Mouse (Mus musculus): Measurements from ENCODE around the gene Lrrc23. TPM values are rescaled to one million over a fixed set of nuclear protein-coding genes. Genes with fewer than 3 reads are reported as not detected.

Gene Lrrc23
- 0.09 TPM in 1 of 2 replicates, not detected in the other for polyA plus RNA-seq (2012; rRNA removed)
- not detected in 2 replicates for polyA plus RNA-seq (2014; fragmentation: Nextera tagmentation; extraction: Ambion mirVana)

DNA sequence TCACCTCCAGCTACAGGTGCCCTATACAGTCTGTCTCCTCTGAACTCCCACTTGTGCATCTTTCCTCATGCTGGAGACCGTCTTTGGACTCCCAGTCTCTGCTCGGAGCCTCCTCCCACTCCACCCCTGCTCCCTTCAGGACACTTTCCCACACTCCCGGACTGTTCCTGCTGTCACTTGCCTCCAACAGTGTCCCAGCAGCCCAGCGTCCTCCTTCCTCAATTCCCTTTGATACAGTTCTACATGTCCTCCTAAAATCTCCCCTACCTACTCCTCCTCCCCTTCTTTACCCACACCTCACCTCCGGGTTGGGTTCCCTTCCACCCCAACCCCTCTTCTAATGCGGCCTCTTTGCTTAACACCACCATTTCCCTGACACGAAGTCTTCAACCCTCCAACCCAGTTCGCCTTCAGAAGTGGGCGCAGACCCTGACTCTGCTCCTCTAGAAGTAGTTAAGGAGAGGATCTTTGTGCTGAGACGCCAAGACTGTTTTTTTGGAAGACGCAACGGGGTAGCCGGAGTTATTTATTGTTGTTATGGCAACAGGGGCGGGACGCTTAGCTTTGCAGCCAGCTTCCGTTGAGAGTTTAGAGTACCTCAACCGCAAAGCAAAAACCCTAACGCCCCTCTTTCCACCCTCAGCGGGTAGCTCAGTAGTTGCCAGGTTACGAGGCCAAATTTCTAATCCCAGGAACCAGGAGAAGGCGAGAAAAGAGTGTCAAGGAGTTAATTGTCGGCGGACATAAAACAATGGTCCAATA lies at the start of gene Lrrc23:
Gene Lrrc23, minus strand, starts transcription at position 506 of the 762 bp plus-strand sequence.
- 4% methylated on average over 23 of the region's 23 CpGs for WGBS (ENCODE audit: insufficient replicate concordance)
- H3K4me1 ChIP-seq (replicated peaks; ENCODE audit: control insufficient read depth in 2 of 2, insufficient read depth in 2 of 2, low read length in 1 of 2): peaks cover 0 to 8% of the 10 kb centered on the region in 2 experiments; a peak in 2 of 4 replicates
- ATAC-seq (ENCODE audit: insufficient read depth): no peak
- no peak within 1 kb of the TSS for H3K27ac ChIP-seq
- peaks cover 17% of the 10 kb centered on the region for H3K27me3 ChIP-seq (ENCODE audit: control insufficient read depth, insufficient read depth, low read length)
- no peak within 1 kb of the TSS for H3K9ac ChIP-seq (replicated peaks)
- H3K4me2 ChIP-seq (ENCODE audit: low read depth): peak within 1 kb of the TSS; percentile 52
- peak within 1 kb of the TSS; percentile 23 to 28; a peak in 2 of 4 replicates for H3K4me3 ChIP-seq (ENCODE audit: insufficient read depth in 1 of 2, low read depth in 2 of 2, low read length in 2 of 2)
- DNase-seq (ENCODE audit: low read depth in 3 of 3, low spot score in 3 of 3): peak in 1 of 3 experiments; percentile 33
- no peaks in the 10 kb centered on the region for H3K36me3 ChIP-seq (replicated peaks; ENCODE audit: control insufficient read depth, insufficient read depth, low read depth)
- no peaks in the 10 kb centered on the region for H3K9me3 ChIP-seq (ENCODE audit: control insufficient read depth, low read length)
- TF ChIP-seq CTCF (IDR thresholded peaks at IDR 0.05; ENCODE audit: low read depth) (no peak), EP300 (IDR thresholded peaks at IDR 0.05; ENCODE audit: low read depth) (no peak)

DNA sequence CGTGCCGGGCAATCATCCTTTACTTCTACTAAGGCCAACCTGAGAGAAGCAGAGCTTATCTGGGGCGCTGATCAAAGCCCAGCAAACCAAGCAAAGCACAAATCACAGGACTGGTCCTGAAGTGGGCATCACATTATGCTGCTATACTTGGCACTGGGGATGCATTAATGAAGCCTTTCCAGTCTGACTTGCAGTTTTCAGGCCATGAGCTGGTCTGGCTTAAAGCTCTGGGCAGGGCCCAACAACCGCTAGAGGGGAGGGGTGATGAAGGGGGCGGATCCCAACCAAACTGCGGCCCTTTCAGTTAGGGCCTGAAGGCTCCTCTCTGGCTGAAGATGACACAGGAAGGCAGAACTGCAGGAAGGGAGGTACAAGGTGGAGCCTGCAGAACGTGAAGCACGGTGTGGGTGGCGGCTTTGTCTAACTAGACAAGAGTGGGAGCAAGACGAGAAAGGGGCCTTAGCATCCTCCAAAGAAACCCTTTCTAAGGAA lies 48.6 kb upstream of the Lrrc23 start:
- TF ChIP-seq CTCF (IDR thresholded peaks at IDR 0.05; ENCODE audit: low read depth): no peak
- no peak for TF ChIP-seq EP300 (IDR thresholded peaks at IDR 0.05; ENCODE audit: low read depth)
- Histone ChIP-seq H3K9ac (replicated peaks) (peak overlapping the region; percentile 56), H3K9me3 (ENCODE audit: control insufficient read depth, low read length) (no peaks in the 10 kb centered on the region), H3K27ac (no peak overlapping the region), H3K4me3 (ENCODE audit: insufficient read depth in 1 of 2, low read depth in 2 of 2, low read length in 2 of 2) (peak overlapping the region; percentile 78 to 81), H3K27me3 (ENCODE audit: control insufficient read depth, insufficient read depth, low read length) (no peaks in the 10 kb centered on the region), H3K4me2 (ENCODE audit: low read depth) (peak overlapping the region; percentile 98), H3K36me3 (replicated peaks; ENCODE audit: control insufficient read depth, insufficient read depth, low read depth) (peaks cover 39% of the 10 kb centered on the region), H3K4me1 (replicated peaks; ENCODE audit: control insufficient read depth in 2 of 2, insufficient read depth in 2 of 2, low read length in 1 of 2) (peaks cover 6 to 9% of the 10 kb centered on the region in 2 experiments; a peak in 3 of 4 replicates)
- peak in 1 of 3 experiments; percentile 40 for DNase-seq (ENCODE audit: low read depth in 3 of 3, low spot score in 3 of 3)
- no peak for ATAC-seq (ENCODE audit: insufficient read depth)
- 19% methylated on average over 10 of the region's 10 CpGs for WGBS (ENCODE audit: insufficient replicate concordance)

DNA sequence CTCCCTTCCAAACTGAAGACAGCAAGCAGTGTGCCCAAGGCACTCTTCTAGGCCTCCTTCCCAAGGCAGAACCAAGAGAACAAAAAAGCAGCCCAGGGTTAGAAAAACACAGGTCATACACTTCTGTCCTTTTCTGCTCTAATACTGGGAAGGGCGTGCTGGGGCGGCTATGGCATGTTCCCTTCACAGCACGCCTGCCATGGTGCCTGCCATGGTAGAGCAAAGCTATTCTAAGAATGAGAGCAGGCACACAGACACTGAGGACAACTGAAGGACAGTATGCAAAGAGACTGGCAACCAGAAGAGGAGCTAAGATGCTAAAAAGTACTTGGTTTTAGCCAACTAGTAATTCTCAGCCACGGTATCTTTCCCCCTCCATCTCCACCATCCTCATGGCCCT lies 42.5 kb upstream of the Lrrc23 start:
- no peak overlapping the region for H3K9ac ChIP-seq (replicated peaks)
- WGBS (ENCODE audit: insufficient replicate concordance): 77% methylated on average over 4 of the region's 4 CpGs
- ATAC-seq (ENCODE audit: insufficient read depth) (no peak), DNase-seq (ENCODE audit: low read depth in 3 of 3, low spot score in 3 of 3) (no peak)
- no peaks in the 10 kb centered on the region for H3K27me3 ChIP-seq (ENCODE audit: control insufficient read depth, insufficient read depth, low read length)
- no peaks in the 10 kb centered on the region for H3K4me1 ChIP-seq (replicated peaks; ENCODE audit: control insufficient read depth in 2 of 2, insufficient read depth in 2 of 2, low read length in 1 of 2)
- no peak overlapping the region for H3K4me2 ChIP-seq (ENCODE audit: low read depth)
- no peak for TF ChIP-seq CTCF (IDR thresholded peaks at IDR 0.05; ENCODE audit: low read depth)
- no peak for TF ChIP-seq EP300 (IDR thresholded peaks at IDR 0.05; ENCODE audit: low read depth)
- no peaks in the 10 kb centered on the region for H3K9me3 ChIP-seq (ENCODE audit: control insufficient read depth, low read length)
- no peak overlapping the region for H3K4me3 ChIP-seq (ENCODE audit: insufficient read depth in 1 of 2, low read depth in 2 of 2, low read length in 2 of 2)
- H3K27ac ChIP-seq: no peak overlapping the region
- peaks cover 50% of the 10 kb centered on the region for H3K36me3 ChIP-seq (replicated peaks; ENCODE audit: control insufficient read depth, insufficient read depth, low read depth)

DNA sequence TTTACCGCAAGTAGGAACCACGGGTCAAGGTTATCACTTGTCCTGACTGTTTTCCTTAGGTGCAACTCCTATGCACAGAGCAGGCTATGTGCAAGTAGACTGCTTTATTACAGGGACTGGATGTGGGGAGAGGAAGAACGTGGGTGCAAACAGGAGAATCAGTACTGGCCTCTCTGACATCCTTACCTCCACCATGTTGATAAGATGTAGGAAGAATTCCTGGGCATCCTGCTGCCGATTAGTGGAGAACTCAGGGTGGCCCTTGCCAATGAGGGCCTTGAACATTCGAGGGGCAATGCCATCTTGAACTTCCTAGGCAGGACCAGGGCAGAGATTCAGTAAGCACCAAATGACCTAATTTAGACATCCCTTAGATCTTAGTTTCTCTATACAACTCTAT lies 41.4 kb upstream of the Lrrc23 start:
- no peak overlapping the region for H3K4me3 ChIP-seq (ENCODE audit: insufficient read depth in 1 of 2, low read depth in 2 of 2, low read length in 2 of 2)
- H3K27me3 ChIP-seq (ENCODE audit: control insufficient read depth, insufficient read depth, low read length): no peaks in the 10 kb centered on the region
- 82% methylated on average over 5 of the region's 5 CpGs for WGBS (ENCODE audit: insufficient replicate concordance)
- no peaks in the 10 kb centered on the region for H3K4me1 ChIP-seq (replicated peaks; ENCODE audit: control insufficient read depth in 2 of 2, insufficient read depth in 2 of 2, low read length in 1 of 2)
- peaks cover 50% of the 10 kb centered on the region for H3K36me3 ChIP-seq (replicated peaks; ENCODE audit: control insufficient read depth, insufficient read depth, low read depth)
- DNase-seq (ENCODE audit: low read depth in 3 of 3, low spot score in 3 of 3): no peak
- no peak for ATAC-seq (ENCODE audit: insufficient read depth)
- H3K9ac ChIP-seq (replicated peaks): no peak overlapping the region
- H3K4me2 ChIP-seq (ENCODE audit: low read depth): no peak overlapping the region
- no peak for TF ChIP-seq CTCF (IDR thresholded peaks at IDR 0.05; ENCODE audit: low read depth)
- no peak for TF ChIP-seq EP300 (IDR thresholded peaks at IDR 0.05; ENCODE audit: low read depth)
- H3K9me3 ChIP-seq (ENCODE audit: control insufficient read depth, low read length): no peaks in the 10 kb centered on the region
- no peak overlapping the region for H3K27ac ChIP-seq

DNA sequence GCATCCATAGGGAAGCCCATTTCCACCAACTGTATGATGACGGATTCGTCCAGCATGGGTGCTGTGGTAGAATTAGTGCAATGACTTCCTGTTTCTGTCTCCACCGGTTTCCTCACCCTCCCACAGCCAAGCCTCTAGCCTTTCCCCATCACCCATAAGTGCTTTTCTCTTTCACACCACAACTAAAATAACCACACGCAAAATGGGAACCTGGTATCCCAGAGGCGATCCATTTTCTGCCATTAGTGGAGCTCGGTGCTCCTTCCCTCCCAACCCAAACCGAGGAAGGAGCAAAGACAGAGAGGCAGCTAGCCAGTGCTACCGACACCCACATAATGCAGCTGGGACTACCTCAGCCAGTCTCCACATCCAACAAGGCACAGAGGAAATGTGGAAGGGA lies 38.4 kb upstream of the Lrrc23 start:
- Histone ChIP-seq H3K4me1 (replicated peaks; ENCODE audit: control insufficient read depth in 2 of 2, insufficient read depth in 2 of 2, low read length in 1 of 2) (peaks cover 5% of the 10 kb centered on the region in 2 experiments), H3K9ac (replicated peaks) (no peak overlapping the region), H3K4me2 (ENCODE audit: low read depth) (no peak overlapping the region), H3K9me3 (ENCODE audit: control insufficient read depth, low read length) (no peaks in the 10 kb centered on the region), H3K36me3 (replicated peaks; ENCODE audit: control insufficient read depth, insufficient read depth, low read depth) (peaks cover 32% of the 10 kb centered on the region), H3K27me3 (ENCODE audit: control insufficient read depth, insufficient read depth, low read length) (no peaks in the 10 kb centered on the region), H3K4me3 (ENCODE audit: insufficient read depth in 1 of 2, low read depth in 2 of 2, low read length in 2 of 2) (no peak overlapping the region), H3K27ac (no peak overlapping the region)
- no peak for DNase-seq (ENCODE audit: low read depth in 3 of 3, low spot score in 3 of 3)
- no peak for TF ChIP-seq CTCF (IDR thresholded peaks at IDR 0.05; ENCODE audit: low read depth)
- TF ChIP-seq EP300 (IDR thresholded peaks at IDR 0.05; ENCODE audit: low read depth): no peak
- no peak for ATAC-seq (ENCODE audit: insufficient read depth)
- 58% methylated on average over 8 of the region's 8 CpGs for WGBS (ENCODE audit: insufficient replicate concordance)

Data from liver, embryonic 14.5 days (tissue).